Mouse (Mus musculus) lung, adult 2 months (tissue): ENCODE measurements around the gene Pawr. TPM values are rescaled to one million over a fixed set of nuclear protein-coding genes. Genes with fewer than 3 reads are reported as not detected.

Experiments used
- DNase-seq: peaks from one replicate; pipeline ENCODE4 v3.0.0; 2022
- H3K4me1 ChIP-seq: fragments of 200-500 bp; 2 replicates; pipeline ENCODE4 v1.6.1; 2011; ENCODE audit warnings: low read length; ENCODE audit not compliant: control insufficient read depth, insufficient read depth
- H3K4me3 ChIP-seq: fragments of 200-500 bp; replicated peaks from 2 replicates; pipeline ENCODE3; 2011; ENCODE audit warnings: low read depth, mild to moderate bottlenecking, control low read depth, low read length; ENCODE audit errors: extremely low read depth
- CTCF ChIP-seq: fragments of 200-500 bp; IDR thresholded peaks from 2 replicates; pipeline ENCODE4 v1.5.1; 2011; ENCODE audit warnings: mild to moderate bottlenecking, low read length, control low read depth; ENCODE audit not compliant: insufficient read depth
- POLR2A ChIP-seq: fragments of 200-500 bp; IDR thresholded peaks from 2 replicates; pipeline ENCODE4 v1.6.1; 2011; ENCODE audit warnings: low read depth, mild to moderate bottlenecking, control low read depth, low read length, borderline replicate concordance; ENCODE audit errors: extremely low read depth
- WGBS: fragments of 180-500 bp; shearing (Covaris S2); methylation state at CpG from one replicate; pipeline ENCODE4 v1.1.7; 2018; 5-methylcytosine and 5-hydroxymethylcytosine counted together
- polyA plus RNA-seq: library from polyadenylated mRNA; depleted of rRNA; stranded (reverse); fragments of >200 nt; gene quantifications from 2 replicates; pipeline ENCODE4 v1.2.3, GENCODE M21; 2012

The Pawr gene
- polyA plus RNA-seq, 1 experiment = 12.9 TPM

DNA sequence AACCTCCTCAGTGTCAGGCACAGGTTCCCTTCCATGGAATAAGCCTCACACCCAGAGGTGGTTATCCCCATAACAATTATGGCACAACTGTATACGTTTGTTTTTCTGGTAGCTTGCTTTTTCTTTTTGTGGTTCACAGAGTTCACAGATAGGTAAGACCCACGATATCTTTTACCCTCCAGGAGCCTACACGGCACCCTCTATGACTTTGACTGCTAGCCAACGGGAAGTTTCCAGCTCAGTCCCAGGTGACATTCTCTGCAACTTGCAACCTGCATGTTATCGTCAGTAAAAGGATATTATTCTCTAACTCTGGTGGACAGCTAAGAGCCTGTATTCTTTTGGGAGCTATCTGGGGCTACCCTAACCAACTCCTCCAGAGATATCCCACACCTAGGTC lies 21.7 kb upstream of the Pawr start:
- Histone ChIP-seq H3K4me1 (no peaks in the 10 kb centered on the region), H3K4me3 (no peak overlapping the region)
- TF ChIP-seq CTCF (no peak), POLR2A (no peak)
- no peak for DNase-seq
- WGBS = 83% methylated on average over 5 of the region's 5 CpGs

DNA sequence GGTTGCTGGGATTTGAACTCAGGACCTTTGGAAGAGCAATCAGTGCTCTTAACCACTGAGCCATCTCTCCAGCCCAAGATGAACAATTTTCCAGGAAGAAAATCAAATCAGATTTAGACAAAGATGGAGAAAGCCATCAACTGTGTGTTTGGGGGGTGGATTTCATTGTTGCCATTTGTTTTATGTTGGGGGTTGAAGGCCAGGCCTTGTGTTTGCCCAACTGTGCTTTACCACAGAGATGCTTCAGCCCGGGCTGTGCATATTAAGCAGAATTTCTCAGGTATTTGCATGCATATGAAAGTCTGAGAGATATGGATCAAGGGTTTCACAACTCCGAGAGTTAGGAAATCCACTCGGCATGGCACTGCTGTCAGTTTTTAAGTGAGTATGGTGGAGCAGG lies 20.5 kb upstream of the Pawr start:
- no peak for DNase-seq
- no peaks in the 10 kb centered on the region for H3K4me1 ChIP-seq
- H3K4me3 ChIP-seq = no peak overlapping the region
- TF ChIP-seq POLR2A = no peak
- TF ChIP-seq CTCF = no peak
- 83% methylated on average over 3 of the region's 3 CpGs for WGBS

DNA sequence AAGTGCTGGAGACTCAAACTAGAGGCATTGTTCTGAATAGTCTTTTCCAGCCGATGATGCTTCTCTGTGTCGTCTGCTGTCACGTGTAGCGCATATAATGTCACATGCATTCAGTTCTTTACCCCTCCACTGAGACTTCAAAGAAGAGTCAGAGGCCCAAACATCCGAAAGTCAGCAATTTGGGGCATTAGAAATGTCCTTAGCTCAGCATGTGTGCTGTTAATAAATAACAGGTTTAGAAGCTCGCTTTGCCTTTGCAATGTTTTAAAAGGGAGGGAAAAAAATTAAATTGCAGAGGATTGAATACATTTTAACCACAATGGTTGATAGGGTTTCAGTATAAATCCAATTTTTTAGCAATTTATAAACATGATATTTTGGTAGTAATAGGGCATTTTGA lies 18.1 kb upstream of the Pawr start:
- TF ChIP-seq POLR2A (no peak), CTCF (no peak)
- Histone ChIP-seq H3K4me1 (no peaks in the 10 kb centered on the region), H3K4me3 (no peak overlapping the region)
- 85% methylated on average over 6 of the region's 6 CpGs for WGBS
- DNase-seq = no peak

DNA sequence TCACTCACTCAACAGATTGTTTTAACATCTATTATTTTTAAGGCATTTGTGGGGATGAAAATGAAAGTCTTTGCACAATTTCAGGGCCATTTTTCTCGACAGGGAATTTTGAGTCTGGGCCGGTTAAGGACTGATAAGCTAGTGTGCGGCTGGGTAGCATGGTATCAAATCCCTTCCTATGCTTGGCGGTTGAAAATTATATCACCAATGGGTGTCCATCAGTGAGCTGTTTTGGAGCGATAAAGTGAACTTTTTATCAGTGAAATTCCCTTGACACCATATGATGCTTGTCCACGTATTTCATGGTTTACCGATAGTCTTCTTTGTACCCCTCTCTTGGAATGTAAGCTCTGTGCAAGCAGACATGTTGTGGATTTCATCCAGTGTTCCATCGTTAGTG lies 17.5 kb upstream of the Pawr start:
- TF ChIP-seq POLR2A (no peak), CTCF (no peak)
- Histone ChIP-seq H3K4me3 (no peak overlapping the region), H3K4me1 (no peaks in the 10 kb centered on the region)
- WGBS = 83% methylated on average over 8 of the region's 8 CpGs
- no peak for DNase-seq

DNA sequence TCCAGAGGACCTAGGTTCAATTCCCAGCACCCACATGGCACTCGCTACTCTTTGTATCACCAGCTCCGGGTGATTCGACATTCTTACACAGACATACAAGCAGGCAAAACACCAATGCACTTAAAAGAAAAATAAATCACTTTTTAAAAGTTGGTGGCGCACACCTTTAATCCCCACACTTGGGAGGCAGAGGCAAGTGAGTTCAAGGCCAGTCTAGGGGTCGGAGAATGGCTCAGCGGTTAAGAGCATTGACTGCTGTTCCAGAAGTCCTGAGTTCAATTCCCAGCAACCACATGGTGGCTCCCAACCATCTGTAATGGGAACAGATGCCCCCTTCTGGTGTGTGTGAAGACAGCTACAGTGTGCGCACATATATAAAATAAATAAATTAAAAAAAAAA lies 16.7 kb upstream of the Pawr start:
- no peak overlapping the region for H3K4me3 ChIP-seq
- DNase-seq = no peak
- WGBS = 94% methylated on average over 7 of the region's 7 CpGs
- TF ChIP-seq CTCF (no peak), POLR2A (no peak)
- H3K4me1 ChIP-seq = no peaks in the 10 kb centered on the region

DNA sequence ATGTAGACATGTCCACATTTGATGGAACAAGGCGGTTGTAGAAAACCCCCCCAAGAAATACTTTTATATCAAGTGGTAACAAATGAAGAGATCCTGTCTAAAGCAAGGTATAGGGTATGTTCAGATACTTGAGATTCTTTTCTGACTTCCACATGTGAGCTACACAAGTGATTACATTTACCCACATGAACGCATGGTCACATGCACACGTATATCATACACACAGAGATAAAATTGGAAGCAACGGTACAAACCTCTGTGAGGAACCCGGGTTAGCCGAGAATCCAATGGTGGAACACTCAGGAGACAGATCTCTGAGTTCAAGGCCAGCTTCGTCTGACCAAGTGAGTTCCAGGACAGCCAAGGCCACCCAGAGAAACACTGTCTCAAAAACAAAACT lies 3.6 kb upstream of the Pawr start:
- TF ChIP-seq POLR2A = no peak
- no peak for TF ChIP-seq CTCF
- Histone ChIP-seq H3K4me3 (no peak overlapping the region), H3K4me1 (no peaks in the 10 kb centered on the region)
- 89% methylated on average over 7 of the region's 7 CpGs for WGBS
- no peak for DNase-seq

DNA sequence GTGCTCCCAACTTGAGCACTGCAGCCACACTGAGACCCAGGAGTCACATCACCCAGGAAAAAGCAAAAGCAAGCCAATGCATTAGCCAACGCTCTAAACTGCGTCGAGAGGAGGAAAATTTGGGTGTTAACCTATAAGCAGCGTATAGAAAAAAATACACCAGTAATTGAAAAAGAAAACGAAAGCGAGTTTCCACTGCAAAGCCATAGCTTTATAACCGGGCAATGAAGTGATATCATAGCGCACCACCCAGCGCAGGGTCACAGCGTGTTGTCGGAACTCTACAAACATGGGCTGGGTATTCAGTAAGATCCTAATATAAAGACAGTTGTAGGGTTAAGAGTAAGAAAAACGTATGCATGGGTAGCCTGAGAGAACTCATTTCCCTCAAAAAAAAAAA lies 2.9 kb upstream of the Pawr start:
- Histone ChIP-seq H3K4me1 (no peaks in the 10 kb centered on the region), H3K4me3 (no peak overlapping the region)
- TF ChIP-seq POLR2A (no peak), CTCF (no peak)
- WGBS = 90% methylated on average over 12 of the region's 12 CpGs
- DNase-seq = no peak

DNA sequence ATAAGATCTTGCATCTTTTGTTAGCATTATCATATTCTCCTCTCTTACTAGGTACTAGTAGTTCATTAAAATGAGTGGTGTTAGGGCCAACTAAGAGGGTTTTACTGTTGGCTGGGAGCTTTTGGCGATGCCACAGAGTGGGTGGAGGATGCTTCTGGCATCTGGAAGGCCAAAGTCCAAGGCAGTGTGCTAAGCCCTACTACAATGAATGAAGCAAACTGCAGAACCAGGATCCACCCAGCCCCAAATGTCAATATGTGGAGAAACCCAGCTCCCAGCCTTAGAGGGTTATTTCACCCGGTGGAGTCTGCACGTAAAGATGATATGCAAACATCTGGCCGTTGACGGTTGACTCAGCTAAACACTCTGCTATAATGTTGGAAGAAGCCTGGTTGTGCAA lies 2.1 kb upstream of the Pawr start:
- WGBS = 69% methylated on average over 5 of the region's 5 CpGs
- TF ChIP-seq POLR2A = no peak
- TF ChIP-seq CTCF = no peak
- no peaks in the 10 kb centered on the region for H3K4me1 ChIP-seq
- H3K4me3 ChIP-seq = no peak overlapping the region
- DNase-seq = no peak

DNA sequence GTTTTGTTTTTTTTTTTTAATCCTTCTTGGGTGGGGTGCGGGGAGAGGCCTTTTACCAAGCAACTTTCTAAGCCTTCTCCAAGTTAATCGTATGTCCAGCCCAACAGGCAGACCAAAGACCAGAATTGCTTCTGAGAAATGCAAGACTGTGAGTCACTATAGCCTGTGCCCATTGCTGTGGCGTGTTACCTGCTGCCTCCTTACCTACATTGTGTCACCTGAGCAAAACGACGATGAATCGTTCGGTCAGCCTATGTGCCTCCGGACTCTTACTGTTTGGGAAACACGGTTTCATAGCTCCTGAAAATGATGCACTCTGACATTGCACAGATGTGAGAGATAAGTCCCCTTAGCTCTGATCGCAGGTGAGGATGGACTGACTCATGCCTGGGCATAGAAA lies 957 bp upstream of the Pawr start:
- H3K4me3 ChIP-seq = no peak overlapping the region

DNA sequence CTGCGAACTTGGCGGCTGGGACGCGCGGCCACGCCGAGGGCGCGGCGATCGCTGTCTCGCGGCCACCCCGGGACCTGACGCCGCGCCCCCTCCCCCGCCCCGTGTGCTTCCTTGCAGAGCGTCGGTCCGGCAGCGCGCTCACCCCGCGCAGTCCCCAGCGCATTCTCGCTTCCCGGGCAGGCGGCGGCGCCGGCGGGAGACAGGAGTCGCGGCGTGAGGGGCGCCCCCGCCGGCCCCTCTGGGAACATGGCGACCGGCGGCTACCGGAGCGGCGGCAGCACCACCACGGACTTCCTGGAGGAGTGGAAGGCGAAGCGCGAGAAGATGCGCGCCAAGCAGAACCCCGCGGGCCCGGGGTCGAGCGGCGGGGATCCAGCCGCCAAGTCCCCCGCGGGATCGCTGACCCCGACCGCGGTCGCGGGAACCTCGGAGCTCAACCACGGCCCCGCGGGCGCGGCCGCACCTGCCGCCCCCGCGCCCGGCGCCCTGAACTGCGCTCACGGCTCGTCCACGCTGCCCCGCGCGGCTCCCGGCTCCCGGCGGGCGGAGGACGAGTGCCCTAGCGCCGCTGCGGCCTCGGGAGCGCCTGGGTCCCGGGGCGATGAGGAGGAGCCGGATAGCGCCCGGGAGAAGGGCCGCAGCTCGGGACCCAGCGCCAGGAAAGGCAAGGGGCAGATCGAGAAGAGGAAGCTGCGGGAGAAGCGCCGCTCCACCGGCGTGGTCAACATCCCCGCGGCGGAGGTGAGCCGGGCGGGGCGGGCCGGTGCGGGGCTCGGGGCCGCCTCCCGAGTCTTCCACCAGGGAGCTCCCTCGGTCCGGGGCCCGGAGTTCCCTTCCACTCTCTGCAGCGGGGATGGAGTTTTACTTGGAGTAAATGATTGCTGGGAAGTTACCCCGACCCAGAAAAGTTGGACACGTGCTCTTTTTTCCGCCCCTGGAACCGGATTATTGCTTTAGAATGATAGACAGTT lies 935 bp downstream of the Pawr start:
- Histone ChIP-seq H3K4me3 (peak overlapping the region; percentile 88), H3K4me1 (0 out of 2 replicates have a peak, but pooled peaks cover 2% of the 10 kb centered on the region)
- WGBS = 1% methylated on average over 110 of the region's 129 CpGs
- DNase-seq = peak; percentile 65
- TF ChIP-seq CTCF = no peak

More for the DNA sequence above, 957 bp upstream of the Pawr start:
- no peaks in the 10 kb centered on the region for H3K4me1 ChIP-seq
- TF ChIP-seq CTCF (no peak), POLR2A (no peak)
- WGBS = 19% methylated on average over 10 of the region's 10 CpGs
- DNase-seq = no peak
